Mouse (Mus musculus) hindbrain, embryonic 10.5 days (tissue): ENCODE measurements at regions not wholly inside any gene's neighbourhood (a gene's known extent, or its start where the extent isn't known, plus 50 kb on each side); places are given as distances from the start of the nearest gene placed in this dataset.
A peak's percentile ranks its signal among the peaks of the same experiment; 100 is the strongest.

Source experiments
- DNase-seq: peaks from one replicate; pipeline ENCODE4 v3.0.0-alpha.2; 2017; ENCODE audit warnings: low spot score
- H3K27ac ChIP-seq: fragments of 300-500 bp; sonication (generic); 2 replicates; pipeline ENCODE4 v1.5.1; 2016; ENCODE audit warnings: mild to moderate bottlenecking, moderate library complexity
- H3K27me3 ChIP-seq: fragments of 300-500 bp; sonication (generic); 2 replicates; pipeline ENCODE4 v1.6.1; 2016; ENCODE audit warnings: mild to moderate bottlenecking; ENCODE audit not compliant: poor library complexity, insufficient read depth, severe bottlenecking
- H3K36me3 ChIP-seq: fragments of 300-500 bp; sonication (generic); 2 replicates; pipeline ENCODE4 v1.6.1; 2016; ENCODE audit warnings: mild to moderate bottlenecking, moderate library complexity
- H3K4me1 ChIP-seq: fragments of 300-500 bp; sonication (generic); replicated peaks from 2 replicates; pipeline ENCODE4 v1.6.1; 2016; ENCODE audit warnings: mild to moderate bottlenecking
- H3K4me3 ChIP-seq: fragments of 300-500 bp; sonication (generic); 2 replicates; pipeline ENCODE4 v1.5.1; 2016; ENCODE audit warnings: mild to moderate bottlenecking, moderate library complexity
- H3K9me3 ChIP-seq: fragments of 300-500 bp; sonication (generic); 2 replicates; pipeline ENCODE4 v1.6.1; 2016; ENCODE audit warnings: mild to moderate bottlenecking, moderate library complexity
- WGBS: fragments of 180-500 bp; shearing (Covaris S2); methylation state at CpG from one replicate; pipeline ENCODE4 v1.1.7; 2016; 5-methylcytosine and 5-hydroxymethylcytosine counted together

DNA sequence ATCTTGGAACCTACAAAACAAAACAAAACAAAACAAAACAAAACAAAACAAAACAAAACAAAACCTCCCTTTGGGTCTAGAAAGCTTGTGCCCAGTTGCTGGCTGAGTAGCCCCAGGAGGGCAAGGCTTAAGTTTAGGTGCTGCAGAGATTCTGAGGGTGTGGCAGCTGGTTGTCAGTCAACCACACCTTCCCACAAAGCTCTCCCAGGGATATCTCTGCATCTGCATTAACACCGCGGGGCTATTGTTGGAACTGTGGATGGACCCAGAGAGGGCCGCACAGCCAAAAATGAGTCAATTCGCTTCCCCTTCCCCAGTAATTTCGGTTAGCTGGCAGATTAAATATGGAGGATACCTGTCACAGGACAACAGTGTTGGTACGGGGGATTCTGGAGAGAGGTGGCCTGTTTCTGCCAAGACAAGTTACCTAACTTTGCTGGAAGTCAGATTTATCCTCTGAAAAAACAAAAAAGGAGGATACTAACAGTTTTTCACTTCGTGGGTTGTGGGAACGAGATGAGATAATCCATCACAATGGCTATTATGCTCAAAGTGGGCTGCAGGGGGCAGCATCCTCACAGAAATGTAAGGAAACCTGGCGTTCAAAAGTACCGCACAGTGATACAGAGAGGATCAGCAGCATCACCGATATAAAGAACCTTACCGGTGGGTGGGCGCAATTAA, 96.7 kb downstream of the 1500009L16Rik start:
- peak overlapping the region; percentile 36; the same call in 1 of the 2 replicates for H3K4me3 ChIP-seq
- H3K27ac ChIP-seq, result peak overlapping the region; percentile 58; the same call in 1 of the 2 replicates
- WGBS, result 8% methylated on average over 13 of the region's 13 CpGs

GRCm38 (mm10) chr10:83819950-83820275, 97.2 kb downstream of the 1500009L16Rik start:
- WGBS, result 67% methylated on average over 8 of the region's 8 CpGs
- Histone ChIP-seq H3K27ac (peak overlapping the region; percentile 42; the same call in 1 of the 2 replicates), H3K27me3 (peaks cover 9% of the 10 kb centered on the region; the same call in 1 of the 2 replicates), H3K36me3 (no peaks in the 10 kb centered on the region), H3K9me3 (0 out of 2 replicates have a peak, but pooled peaks cover 3% of the 10 kb centered on the region), H3K4me1 (peaks cover 29% of the 10 kb centered on the region), H3K4me3 (no peak overlapping the region)
- no peak for DNase-seq

More for the DNA sequence above, 96.7 kb downstream of the 1500009L16Rik start:
- Histone ChIP-seq H3K9me3 (0 out of 2 replicates have a peak, but pooled peaks cover 3% of the 10 kb centered on the region), H3K27me3 (peaks cover 9% of the 10 kb centered on the region; the same call in 1 of the 2 replicates), H3K4me1 (peaks cover 29% of the 10 kb centered on the region), H3K36me3 (no peaks in the 10 kb centered on the region)
- peak; percentile 79 for DNase-seq

- DNase-seq, result no peak
- 0 out of 2 replicates have a peak, but pooled peaks cover 3% of the 10 kb centered on the region for H3K9me3 ChIP-seq
- H3K27ac ChIP-seq, result no peak overlapping the region
- peaks cover 9% of the 10 kb centered on the region; the same call in 1 of the 2 replicates for H3K27me3 ChIP-seq
- H3K4me3 ChIP-seq, result no peak overlapping the region
- peaks cover 29% of the 10 kb centered on the region for H3K4me1 ChIP-seq
- WGBS, result 86% methylated on average over 10 of the region's 10 CpGs
- H3K36me3 ChIP-seq, result no peaks in the 10 kb centered on the region
Measured at GRCm38 (mm10) chr10:83821089-83821488, 98.4 kb downstream of the 1500009L16Rik start.

- Histone ChIP-seq H3K9me3 (no peaks in the 10 kb centered on the region), H3K4me1 (peaks cover 10% of the 10 kb centered on the region; the same call in 1 of the 2 replicates), H3K27ac (no peak overlapping the region), H3K27me3 (peaks cover under 1% of the 10 kb centered on the region; the same call in 1 of the 2 replicates), H3K4me3 (no peak overlapping the region), H3K36me3 (no peaks in the 10 kb centered on the region)
- no peak for DNase-seq
- WGBS, result 88% methylated on average over 5 of the region's 5 CpGs
Measured at GRCm38 (mm10) chr10:83826105-83826504, 103.4 kb downstream of the 1500009L16Rik start.

DNA sequence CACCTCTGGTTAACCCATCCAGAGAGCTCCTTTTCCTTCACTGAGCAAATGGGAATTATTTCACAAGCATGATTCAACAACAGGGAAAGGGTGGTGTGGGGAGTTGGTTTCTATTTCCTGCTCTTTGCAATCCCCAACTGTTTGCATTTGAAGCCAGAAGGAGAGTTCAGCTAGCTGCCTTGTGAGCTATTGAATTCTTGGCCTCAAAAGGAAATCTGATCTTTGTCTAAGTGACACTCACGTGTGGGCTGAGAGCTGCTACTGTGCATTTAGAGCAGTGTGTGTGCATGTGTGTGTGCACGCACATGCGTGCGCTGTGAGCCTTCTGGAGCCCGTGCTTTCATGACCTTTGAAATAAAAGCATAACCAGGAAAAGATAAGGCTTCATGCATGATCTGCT, 113.7 kb downstream of the 1500009L16Rik start:
- WGBS, result 72% methylated on average over 5 of the region's 5 CpGs
- peak overlapping the region; percentile 31; the same call in 1 of the 2 replicates for H3K27ac ChIP-seq

GRCm38 (mm10) chr10:83840226-83840625, 117.6 kb downstream of the 1500009L16Rik start:
- Histone ChIP-seq H3K36me3 (no peaks in the 10 kb centered on the region), H3K4me1 (peaks cover 7% of the 10 kb centered on the region; the same call in 1 of the 2 replicates), H3K27ac (no peak overlapping the region), H3K27me3 (no peaks in the 10 kb centered on the region), H3K9me3 (peaks cover 10% of the 10 kb centered on the region), H3K4me3 (no peak overlapping the region)
- DNase-seq, result no peak
- WGBS, result 81% methylated on average over 3 of the region's 3 CpGs

More for the DNA sequence above, 113.7 kb downstream of the 1500009L16Rik start:
- no peaks in the 10 kb centered on the region for H3K27me3 ChIP-seq
- no peak for DNase-seq
- H3K36me3 ChIP-seq, result no peaks in the 10 kb centered on the region
- peaks cover 7% of the 10 kb centered on the region; the same call in 1 of the 2 replicates for H3K4me1 ChIP-seq
- H3K4me3 ChIP-seq, result no peak overlapping the region
- H3K9me3 ChIP-seq, result no peaks in the 10 kb centered on the region

DNA sequence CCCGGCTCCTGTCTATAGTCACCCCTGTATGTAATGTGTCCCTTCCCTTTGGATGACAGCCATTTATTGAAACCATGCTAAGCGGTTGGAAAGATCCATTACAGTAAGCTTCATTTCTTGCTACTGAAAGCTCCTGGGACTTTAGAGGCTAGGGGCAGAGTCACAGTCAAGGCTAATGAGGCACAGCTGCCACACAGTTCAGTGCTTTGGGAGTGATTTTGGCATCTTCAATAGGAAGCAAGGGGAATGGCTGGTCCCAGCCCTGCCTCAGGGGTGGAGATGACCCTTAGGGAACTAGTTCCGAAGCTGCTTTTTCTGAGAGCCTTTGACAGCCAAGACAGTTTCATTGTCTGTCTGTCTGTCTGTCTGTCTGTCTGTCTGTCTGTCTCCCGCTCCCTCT, 128.2 kb downstream of the 1500009L16Rik start:
- Histone ChIP-seq H3K27me3 (no peaks in the 10 kb centered on the region), H3K4me3 (no peak overlapping the region), H3K4me1 (peaks cover 18% of the 10 kb centered on the region), H3K9me3 (no peaks in the 10 kb centered on the region), H3K36me3 (no peaks in the 10 kb centered on the region), H3K27ac (0 out of 2 replicates have a peak overlapping the region, but pooled peaks have one; percentile 53)
- DNase-seq, result peak; percentile 31
- 64% methylated on average over 4 of the region's 4 CpGs for WGBS

- H3K4me3 ChIP-seq, result no peak overlapping the region
- H3K9me3 ChIP-seq, result no peaks in the 10 kb centered on the region
- no peak overlapping the region for H3K27ac ChIP-seq
- DNase-seq, result no peak
- 84% methylated on average over 5 of the region's 5 CpGs for WGBS
- no peaks in the 10 kb centered on the region for H3K36me3 ChIP-seq
- peaks cover 10% of the 10 kb centered on the region for H3K4me1 ChIP-seq
- no peaks in the 10 kb centered on the region for H3K27me3 ChIP-seq
Measured at GRCm38 (mm10) chr10:83852194-83852593, 129.5 kb downstream of the 1500009L16Rik start.

- Histone ChIP-seq H3K4me1 (peaks cover 10% of the 10 kb centered on the region), H3K27ac (no peak overlapping the region), H3K4me3 (no peak overlapping the region), H3K27me3 (no peaks in the 10 kb centered on the region), H3K36me3 (no peaks in the 10 kb centered on the region), H3K9me3 (no peaks in the 10 kb centered on the region)
- 77% methylated on average over 3 of the region's 3 CpGs for WGBS
- no peak for DNase-seq
Measured at GRCm38 (mm10) chr10:83852806-83853205, 130.1 kb downstream of the 1500009L16Rik start.

DNA sequence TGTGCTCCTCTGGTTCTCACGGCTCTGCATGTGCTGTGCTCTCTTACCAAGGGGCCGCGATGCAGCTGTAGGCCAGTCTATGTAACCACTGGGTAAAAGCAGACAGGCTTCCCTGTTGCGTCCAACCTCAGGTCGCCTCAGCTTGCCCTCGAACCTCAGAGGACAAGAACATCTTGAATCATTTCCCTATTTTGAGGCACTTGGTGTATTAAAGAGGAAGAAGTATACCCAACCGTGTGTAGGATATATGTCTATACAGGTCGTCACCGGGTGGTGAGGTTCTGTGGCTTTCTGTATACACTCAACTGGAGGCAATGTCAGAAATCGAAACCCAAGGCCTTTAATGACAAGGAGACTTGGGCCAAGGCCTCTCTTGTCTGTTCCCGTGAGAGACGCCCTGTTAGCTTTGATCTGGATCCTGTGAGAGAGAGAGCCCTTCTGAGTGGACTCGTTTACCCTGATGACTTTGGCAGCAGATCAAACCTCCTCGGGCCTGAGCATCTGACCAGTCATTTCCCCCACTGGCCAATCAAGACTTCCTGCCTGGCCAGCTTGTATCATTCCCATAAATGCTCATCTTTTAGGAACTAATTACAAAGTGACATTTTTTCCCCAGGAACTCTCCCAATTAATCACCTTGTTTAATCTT, 135.3 kb downstream of the 1500009L16Rik start:
- H3K4me1 ChIP-seq, result peaks cover 6% of the 10 kb centered on the region; the same call in 1 of the 2 replicates
- no peak overlapping the region for H3K27ac ChIP-seq
- DNase-seq, result no peak
- no peak overlapping the region for H3K4me3 ChIP-seq
- H3K36me3 ChIP-seq, result no peaks in the 10 kb centered on the region
- no peaks in the 10 kb centered on the region for H3K9me3 ChIP-seq
- WGBS, result 87% methylated on average over 14 of the region's 14 CpGs
- no peaks in the 10 kb centered on the region for H3K27me3 ChIP-seq

- Histone ChIP-seq H3K36me3 (no peaks in the 10 kb centered on the region), H3K4me3 (no peak overlapping the region), H3K27me3 (no peaks in the 10 kb centered on the region), H3K4me1 (peaks cover 6% of the 10 kb centered on the region; the same call in 1 of the 2 replicates), H3K9me3 (no peaks in the 10 kb centered on the region), H3K27ac (no peak overlapping the region)
- WGBS, result 69% methylated on average over 6 of the region's 6 CpGs
- no peak for DNase-seq
Measured at GRCm38 (mm10) chr10:83858689-83859088, 136.0 kb downstream of the 1500009L16Rik start.

GRCm38 (mm10) chr10:83859633-83860032, 137.0 kb downstream of the 1500009L16Rik start:
- Histone ChIP-seq H3K4me1 (peaks cover 6% of the 10 kb centered on the region; the same call in 1 of the 2 replicates), H3K27ac (no peak overlapping the region), H3K9me3 (no peaks in the 10 kb centered on the region), H3K27me3 (no peaks in the 10 kb centered on the region), H3K4me3 (no peak overlapping the region), H3K36me3 (no peaks in the 10 kb centered on the region)
- DNase-seq, result no peak
- 83% methylated on average over 4 of the region's 4 CpGs for WGBS
